Mouse (Mus musculus) midbrain, embryonic 15.5 days (tissue): Measurements from ENCODE around the gene Matn4. TPM values are rescaled to one million over a fixed set of nuclear protein-coding genes. Genes with fewer than 3 reads are reported as not detected.

ENCODE experiments used
- ATAC-seq: fragments of 200-750 bp; cut with Nextera tagmentation; replicated peaks from 2 replicates; pipeline ENCODE4 v1.8.0; 2017; ENCODE audit warnings: moderate TSS enrichment
- H3K27ac ChIP-seq: fragments of 300-500 bp; sonication (generic); 2 replicates; pipeline ENCODE4 v1.5.1; 2015; ENCODE audit warnings: mild to moderate bottlenecking, inconsistent platforms
- H3K27me3 ChIP-seq: fragments of 300-500 bp; sonication (generic); replicated peaks from 2 replicates; pipeline ENCODE4 v1.6.1; 2015; ENCODE audit warnings: inconsistent platforms
- H3K36me3 ChIP-seq: fragments of 300-500 bp; sonication (generic); replicated peaks from 2 replicates; pipeline ENCODE4 v1.6.1; 2015; ENCODE audit warnings: inconsistent platforms
- H3K4me1 ChIP-seq: fragments of 300-500 bp; sonication (generic); 2 replicates; pipeline ENCODE4 v1.6.1; 2015; ENCODE audit warnings: inconsistent platforms
- H3K4me2 ChIP-seq: fragments of 300-500 bp; sonication (generic); 2 replicates; pipeline ENCODE4 v1.6.1; 2015; ENCODE audit warnings: inconsistent platforms, mild to moderate bottlenecking, moderate library complexity
- H3K4me3 ChIP-seq: fragments of 300-500 bp; sonication (generic); 2 replicates; pipeline ENCODE4 v1.5.1; 2015; ENCODE audit warnings: mild to moderate bottlenecking, inconsistent platforms
- H3K9ac ChIP-seq: fragments of 300-500 bp; sonication (generic); 2 replicates; pipeline ENCODE4 v1.6.1; 2015; ENCODE audit warnings: mild to moderate bottlenecking, inconsistent platforms
- H3K9me3 ChIP-seq: fragments of 300-500 bp; sonication (generic); 2 replicates; pipeline ENCODE4 v1.6.1; 2016; ENCODE audit warnings: inconsistent platforms
- WGBS: fragments of 180-500 bp; shearing (Covaris S2); methylation state at CpG from one replicate; pipeline ENCODE4 v1.1.7; 2015; ENCODE audit warnings: mixed read lengths; 5-methylcytosine and 5-hydroxymethylcytosine counted together
- polyA plus RNA-seq: library from polyadenylated mRNA; unstranded; fragments of >200 nt; fragmentation: Nextera tagmentation; extraction: Ambion mirVana; gene quantifications from 2 replicates; pipeline ENCODE4 v1.2.1, GENCODE M21; 2015

The Matn4 gene
- polyA plus RNA-seq, 1 experiment from 2014 or later: 0.65 TPM

GRCm38 (mm10) chr2:164396911-164397310 is 8.0 kb downstream of the Matn4 start:
- H3K27ac ChIP-seq: no peak overlapping the region
- H3K9me3 ChIP-seq: no peaks in the 10 kb centered on the region
- ATAC-seq: no peak
- no peaks in the 10 kb centered on the region for H3K36me3 ChIP-seq
- peaks cover 33% of the 10 kb centered on the region for H3K27me3 ChIP-seq
- 77% methylated on average over 12 of the region's 12 CpGs for WGBS
- H3K4me1 ChIP-seq: peaks cover 6% of the 10 kb centered on the region; the same call in 1 of the 2 replicates
- no peak overlapping the region for H3K4me3 ChIP-seq
- H3K4me2 ChIP-seq: no peak overlapping the region
- H3K9ac ChIP-seq: no peak overlapping the region

- no peak overlapping the region for H3K4me2 ChIP-seq
- peaks cover 24% of the 10 kb centered on the region for H3K27me3 ChIP-seq
- H3K9ac ChIP-seq: no peak overlapping the region
- no peak overlapping the region for H3K4me3 ChIP-seq
- H3K9me3 ChIP-seq: no peaks in the 10 kb centered on the region
- H3K27ac ChIP-seq: no peak overlapping the region
- no peaks in the 10 kb centered on the region for H3K36me3 ChIP-seq
- 94% methylated on average over 7 of the region's 7 CpGs for WGBS
- ATAC-seq: no peak
- peaks cover 6% of the 10 kb centered on the region; the same call in 1 of the 2 replicates for H3K4me1 ChIP-seq
These were observed 8.9 kb downstream of the Matn4 start for GRCm38 (mm10) chr2:164396076-164396475.

- no peak overlapping the region for H3K4me3 ChIP-seq
- no peak overlapping the region for H3K9ac ChIP-seq
- no peaks in the 10 kb centered on the region for H3K36me3 ChIP-seq
- H3K27me3 ChIP-seq: peaks cover 8% of the 10 kb centered on the region
- H3K4me2 ChIP-seq: no peak overlapping the region
- WGBS: 81% methylated on average over 29 of the region's 29 CpGs
- H3K9me3 ChIP-seq: no peaks in the 10 kb centered on the region
- no peak for ATAC-seq
- no peak overlapping the region for H3K27ac ChIP-seq
- peaks cover 8% of the 10 kb centered on the region for H3K4me1 ChIP-seq
These were observed 11.8 kb downstream of the Matn4 start for GRCm38 (mm10) chr2:164393126-164393525.

GRCm38 (mm10) chr2:164389499-164389898 is 15.5 kb downstream of the Matn4 start:
- H3K9ac ChIP-seq: peak overlapping the region; percentile 53
- peak overlapping the region; percentile 83 for H3K4me2 ChIP-seq
- peak overlapping the region; percentile 65; the same call in 1 of the 2 replicates for H3K27ac ChIP-seq
- H3K4me3 ChIP-seq: peak overlapping the region; percentile 56
- H3K9me3 ChIP-seq: no peaks in the 10 kb centered on the region
- peaks cover 31% of the 10 kb centered on the region for H3K27me3 ChIP-seq
- WGBS: under 1% methylated on average over 29 of the region's 30 CpGs
- H3K4me1 ChIP-seq: peaks cover 16% of the 10 kb centered on the region
- ATAC-seq: peak; percentile 75
- H3K36me3 ChIP-seq: no peaks in the 10 kb centered on the region

- peak within 1 kb of the TSS; percentile 56 for H3K4me3 ChIP-seq
- H3K27me3 ChIP-seq: peaks cover 31% of the 10 kb centered on the region
- under 1% methylated on average over 17 of the region's 17 CpGs for WGBS
- H3K4me1 ChIP-seq: peaks cover 16% of the 10 kb centered on the region
- H3K9me3 ChIP-seq: no peaks in the 10 kb centered on the region
- ATAC-seq: peak; percentile 80
- H3K4me2 ChIP-seq: peak within 1 kb of the TSS; percentile 83
- H3K36me3 ChIP-seq: no peaks in the 10 kb centered on the region
- peak within 1 kb of the TSS; percentile 65; the same call in 1 of the 2 replicates for H3K27ac ChIP-seq
- H3K9ac ChIP-seq: peak within 1 kb of the TSS; percentile 53
These were observed 15.9 kb downstream of the Matn4 start, which contains the start of gene Slpi for GRCm38 (mm10) chr2:164389020-164389419. Gene Slpi, minus strand, starts transcription at chr2:164389095.

GRCm38 (mm10) chr2:164386953-164387352 is 18.0 kb downstream of the Matn4 start:
- H3K4me3 ChIP-seq: no peak overlapping the region
- no peak overlapping the region for H3K9ac ChIP-seq
- no peak overlapping the region for H3K4me2 ChIP-seq
- no peaks in the 10 kb centered on the region for H3K9me3 ChIP-seq
- no peak for ATAC-seq
- no peak overlapping the region for H3K27ac ChIP-seq
- H3K4me1 ChIP-seq: peaks cover 16% of the 10 kb centered on the region
- 16% methylated on average over 8 of the region's 8 CpGs for WGBS
- no peaks in the 10 kb centered on the region for H3K36me3 ChIP-seq
- H3K27me3 ChIP-seq: peaks cover 34% of the 10 kb centered on the region

- H3K4me1 ChIP-seq: peaks cover 16% of the 10 kb centered on the region
- H3K9ac ChIP-seq: no peak overlapping the region
- ATAC-seq: peak; percentile 69
- no peak overlapping the region for H3K27ac ChIP-seq
- 8% methylated on average over 18 of the region's 18 CpGs for WGBS
- H3K27me3 ChIP-seq: peaks cover 34% of the 10 kb centered on the region
- no peaks in the 10 kb centered on the region for H3K9me3 ChIP-seq
- no peak overlapping the region for H3K4me3 ChIP-seq
- peak overlapping the region; percentile 24 for H3K4me2 ChIP-seq
- H3K36me3 ChIP-seq: no peaks in the 10 kb centered on the region
These were observed 18.8 kb downstream of the Matn4 start for GRCm38 (mm10) chr2:164385927-164386763.

- Histone ChIP-seq H3K36me3 (no peaks in the 10 kb centered on the region), H3K27me3 (peaks cover 32% of the 10 kb centered on the region), H3K27ac (no peak overlapping the region), H3K9me3 (no peaks in the 10 kb centered on the region), H3K4me1 (peaks cover 9% of the 10 kb centered on the region; the same call in 1 of the 2 replicates), H3K9ac (no peak overlapping the region), H3K4me2 (no peak overlapping the region), H3K4me3 (no peak overlapping the region)
- ATAC-seq: no peak
- WGBS: 68% methylated on average over 11 of the region's 11 CpGs
These were observed 21.1 kb downstream of the Matn4 start for GRCm38 (mm10) chr2:164383656-164384399.

- 82% methylated on average over 3 of the region's 3 CpGs for WGBS
- ATAC-seq: no peak
These were observed 22.0 kb downstream of the Matn4 start for GRCm38 (mm10) chr2:164382971-164383370.

GRCm38 (mm10) chr2:164381726-164382125 is 23.2 kb downstream of the Matn4 start:
- peaks cover 8% of the 10 kb centered on the region; the same call in 1 of the 2 replicates for H3K4me1 ChIP-seq
- H3K4me2 ChIP-seq: no peak overlapping the region
- H3K36me3 ChIP-seq: no peaks in the 10 kb centered on the region
- no peak overlapping the region for H3K4me3 ChIP-seq
- WGBS: 75% methylated on average over 8 of the region's 8 CpGs
- H3K9ac ChIP-seq: no peak overlapping the region
- H3K27ac ChIP-seq: no peak overlapping the region
- peaks cover 12% of the 10 kb centered on the region for H3K27me3 ChIP-seq
- ATAC-seq: no peak
- no peaks in the 10 kb centered on the region for H3K9me3 ChIP-seq

More at GRCm38 (mm10) chr2:164382971-164383370, 22.0 kb downstream of the Matn4 start:
- H3K4me1 ChIP-seq: peaks cover 8% of the 10 kb centered on the region; the same call in 1 of the 2 replicates
- no peaks in the 10 kb centered on the region for H3K36me3 ChIP-seq
- no peaks in the 10 kb centered on the region for H3K9me3 ChIP-seq
- no peak overlapping the region for H3K4me3 ChIP-seq
- H3K4me2 ChIP-seq: no peak overlapping the region
- H3K27ac ChIP-seq: no peak overlapping the region
- H3K9ac ChIP-seq: no peak overlapping the region
- H3K27me3 ChIP-seq: peaks cover 24% of the 10 kb centered on the region

GRCm38 (mm10) chr2:164377478-164378426 is 27.2 kb downstream of the Matn4 start:
- H3K27me3 ChIP-seq: 0 out of 2 replicates have a peak, but pooled peaks cover 2% of the 10 kb centered on the region
- ATAC-seq: no peak
- no peak overlapping the region for H3K4me3 ChIP-seq
- H3K36me3 ChIP-seq: no peaks in the 10 kb centered on the region
- WGBS: 92% methylated on average over 15 of the region's 15 CpGs
- H3K4me1 ChIP-seq: no peaks in the 10 kb centered on the region
- no peak overlapping the region for H3K27ac ChIP-seq
- H3K9me3 ChIP-seq: no peaks in the 10 kb centered on the region
- H3K4me2 ChIP-seq: no peak overlapping the region
- H3K9ac ChIP-seq: no peak overlapping the region
